Mouse (Mus musculus) frontal cortex, postnatal 10 days (tissue): ENCODE measurements around the gene Nexn.
"Not testable (repeated sequence)": the region's sequence is repeated elsewhere in the genome, so short reads cannot be mapped to it uniquely, and the experiment has no call there.

Source experiments
- DNase-seq, 2 experiments: peaks; one replicate each; pipeline ENCODE4 v3.0.0; 2022; ENCODE audit warnings: low spot score in 2 of 2, mixed read lengths in 1 of 2

Gene Nexn

DNA sequence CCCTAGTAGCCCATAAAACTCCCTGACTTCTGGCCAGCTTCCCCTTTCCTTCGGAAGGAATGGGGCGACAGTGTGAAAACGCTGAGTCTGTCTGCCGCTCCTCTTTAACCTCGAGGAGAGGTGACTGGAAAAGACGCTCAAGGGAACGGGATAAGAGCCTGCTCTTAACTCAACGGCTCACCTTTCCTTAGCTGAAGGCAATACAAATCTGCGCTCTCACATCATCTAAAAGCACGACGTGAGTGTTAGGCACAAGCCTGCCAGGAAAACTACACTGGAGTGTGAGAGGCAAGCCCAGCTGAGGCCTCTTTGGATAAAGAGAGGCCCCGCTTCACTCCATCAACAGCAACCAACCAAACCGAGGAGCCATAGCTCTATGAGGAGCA lies at the start of gene Nexn:
Gene Nexn, minus strand, starts transcription at position 315 of the 386 bp plus-strand sequence.
- no peak for DNase-seq

DNA sequence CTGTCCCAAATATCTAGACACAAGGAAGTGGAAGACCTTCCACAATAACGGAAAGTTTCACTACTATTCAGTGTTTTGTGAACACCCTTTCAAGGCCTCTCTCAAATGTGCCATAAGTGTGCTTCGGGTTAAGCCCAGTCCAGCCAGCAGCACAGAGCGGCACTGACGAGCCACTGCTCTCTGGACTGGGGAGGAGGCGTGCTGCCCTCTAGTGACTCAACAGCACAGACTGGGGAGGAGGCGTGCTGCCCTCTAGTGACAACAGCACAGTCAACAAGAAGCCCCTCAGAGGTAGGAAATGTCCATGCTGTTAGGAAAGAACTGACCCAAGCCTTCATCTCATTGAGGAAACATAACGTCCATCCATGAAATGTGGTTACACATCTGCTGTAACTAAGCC lies 49.5 kb upstream of the Nexn start:
- DNase-seq, result peak; percentile 36 to 54

- not testable (repeated sequence) for DNase-seq
These were observed 48.5 kb upstream of the Nexn start for GRCm38 (mm10) chr3:152314666-152315065.

DNA sequence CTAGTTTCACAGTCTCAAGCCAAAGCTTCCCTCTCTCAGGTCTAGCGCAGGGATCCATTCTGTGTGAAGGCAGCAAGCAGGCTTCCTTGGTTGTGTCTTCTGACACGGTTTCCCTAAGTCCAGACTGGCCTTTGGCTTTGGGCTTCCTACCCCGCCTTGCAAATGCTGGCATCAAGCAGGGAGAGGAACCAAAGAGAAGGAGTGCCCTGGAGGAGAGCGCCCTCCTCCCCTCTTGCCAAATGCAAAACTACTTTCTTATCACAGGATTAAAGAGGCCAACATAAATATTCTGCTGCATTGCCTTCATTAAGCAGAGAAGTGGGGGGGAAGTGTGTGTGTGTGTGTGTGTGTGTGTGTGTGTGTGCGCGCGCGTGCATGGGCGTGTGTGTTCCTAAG lies 43.1 kb upstream of the Nexn start:
- DNase-seq, result no peak

- DNase-seq, result no peak
These were observed 42.5 kb upstream of the Nexn start for GRCm38 (mm10) chr3:152308485-152309249.

- no peak for DNase-seq
These were observed 39.8 kb upstream of the Nexn start for GRCm38 (mm10) chr3:152305971-152306370.

DNA sequence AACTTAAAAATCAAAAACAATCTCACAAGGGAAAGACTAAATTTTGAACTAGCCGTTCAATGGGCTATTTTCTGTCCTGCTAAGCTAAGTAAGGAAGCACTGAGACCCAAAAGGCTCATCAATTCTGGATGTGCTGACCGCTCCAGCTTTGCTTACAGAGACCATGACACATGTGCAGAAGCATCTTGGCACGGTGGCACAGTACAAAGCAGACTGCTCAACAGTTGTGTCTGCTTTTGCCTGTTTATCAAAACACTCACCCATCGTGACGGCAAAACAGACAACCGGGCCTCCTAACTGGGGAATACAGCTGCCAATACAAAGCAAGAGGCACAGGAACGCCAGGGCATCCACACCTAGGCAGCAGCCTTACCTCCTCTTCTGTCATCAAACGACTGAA lies 38.9 kb upstream of the Nexn start:
- DNase-seq, result no peak

- DNase-seq, result no peak
These were observed 38.1 kb upstream of the Nexn start for GRCm38 (mm10) chr3:152304093-152304815.

GRCm38 (mm10) chr3:152302991-152303390 lies 36.8 kb upstream of the Nexn start:
- DNase-seq, result no peak

DNA sequence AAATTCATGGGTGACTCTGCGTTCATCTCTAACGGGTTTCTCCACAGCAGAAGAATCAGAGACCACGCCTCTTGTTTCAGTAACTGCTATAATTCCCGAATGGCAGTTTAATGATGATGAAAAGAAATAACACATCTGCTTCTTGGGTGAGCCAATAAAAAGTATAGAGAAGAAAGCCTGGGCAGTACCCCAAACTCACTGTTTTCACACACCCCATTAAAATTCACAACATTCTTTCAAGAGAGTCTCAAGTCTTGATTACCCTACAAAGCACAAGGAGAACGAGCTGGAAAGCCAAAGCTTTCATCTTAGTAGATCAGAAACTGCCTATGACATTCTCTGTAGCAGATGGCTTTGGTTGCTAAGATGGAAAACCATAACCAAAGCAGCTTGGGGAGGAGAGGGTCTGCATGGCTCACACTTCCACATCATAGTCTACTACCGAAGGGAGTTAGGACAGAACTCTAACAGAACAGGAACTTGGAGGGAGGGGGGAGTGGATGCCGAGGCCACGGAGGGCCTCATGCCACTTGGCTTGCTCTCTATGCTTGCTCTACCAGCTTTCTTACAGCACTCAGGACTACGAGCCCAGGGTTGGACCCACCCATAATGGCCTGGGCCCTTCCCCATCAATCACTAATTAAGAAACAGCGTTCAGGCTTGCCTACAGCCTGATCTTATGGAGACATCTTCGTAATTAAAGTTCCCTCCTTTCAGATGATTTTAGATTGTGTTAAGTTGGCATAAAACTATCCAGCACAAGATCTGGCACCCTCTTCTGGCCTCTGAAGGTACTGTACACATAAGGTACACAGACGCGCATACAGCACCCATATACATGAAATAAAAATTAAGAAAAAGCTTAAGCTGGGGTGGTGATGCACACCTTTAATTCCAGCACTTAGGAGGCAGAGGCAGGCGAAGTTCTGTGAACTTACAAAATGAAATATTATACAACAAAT lies 34.5 kb upstream of the Nexn start:
- no peak for DNase-seq

DNA sequence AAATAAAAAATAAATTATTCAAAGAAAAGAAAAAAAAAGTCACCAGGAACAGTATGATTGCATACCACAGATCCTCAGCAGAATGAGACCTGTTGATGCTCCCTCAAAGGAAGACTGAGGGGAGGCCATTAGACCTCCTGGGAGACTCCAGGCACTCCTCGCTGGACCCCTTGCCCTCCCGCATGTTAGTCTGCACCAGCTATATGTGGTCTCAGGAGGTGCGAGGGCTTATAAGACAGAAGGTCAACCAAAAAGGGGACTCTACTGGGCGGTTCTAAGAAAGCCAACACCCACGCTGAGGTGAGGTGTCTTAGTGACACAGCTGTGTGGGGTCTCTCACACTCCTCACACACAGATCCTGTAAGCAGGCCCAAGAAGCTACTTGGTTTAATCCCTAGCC lies 29.7 kb upstream of the Nexn start:
- DNase-seq, result no peak

DNA sequence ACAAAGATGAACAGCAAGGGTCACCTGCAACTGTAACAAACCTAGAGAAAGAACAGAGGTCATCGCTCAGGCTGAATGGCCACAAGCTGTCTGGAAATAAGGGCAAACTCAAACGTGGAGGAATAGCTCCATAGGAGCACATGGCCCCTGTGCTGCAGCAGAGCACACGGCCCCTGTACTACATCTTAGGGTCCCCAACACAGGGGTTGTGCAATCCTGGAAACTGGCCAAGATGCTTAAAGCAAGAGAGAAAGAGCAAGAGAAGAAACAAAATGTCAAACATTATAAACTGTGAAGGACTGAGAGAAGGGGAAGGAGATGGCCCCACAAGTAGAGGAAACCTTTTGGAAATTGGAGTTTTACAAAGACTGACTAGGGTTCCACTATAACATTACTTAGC lies 28.2 kb upstream of the Nexn start:
- DNase-seq, result no peak

DNA sequence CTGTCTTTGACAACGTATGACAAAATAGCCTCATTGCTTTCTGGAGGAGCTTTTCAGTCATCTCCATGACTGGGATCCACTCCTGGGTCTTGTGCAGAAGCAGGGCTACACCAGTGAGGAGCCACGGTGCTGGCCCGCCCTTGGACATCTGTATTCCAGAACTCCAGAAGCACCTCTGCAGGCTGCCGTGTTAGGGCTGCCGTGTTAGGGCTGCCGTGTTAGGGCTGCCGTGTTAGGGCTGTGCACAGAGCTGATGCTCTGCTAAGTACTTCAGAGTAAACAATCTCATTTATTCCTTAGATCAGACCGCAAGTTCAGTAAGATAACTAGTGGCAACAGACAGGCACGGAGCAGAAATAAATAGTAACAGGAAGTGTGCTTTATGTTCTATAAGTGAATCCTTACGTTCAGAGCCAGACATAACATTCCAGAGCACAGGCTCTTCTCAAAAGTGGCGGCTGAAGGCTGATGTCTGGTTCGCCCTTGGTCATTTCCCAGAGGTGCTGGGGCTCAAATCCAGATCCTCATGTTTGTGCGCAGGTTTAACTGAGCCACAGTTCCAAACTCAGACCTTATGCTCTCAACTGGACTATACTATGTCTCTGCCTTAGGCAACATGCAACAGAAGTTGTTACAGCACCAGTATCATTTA lies 27.5 kb upstream of the Nexn start:
- no peak for DNase-seq

GRCm38 (mm10) chr3:152291895-152292294 lies 25.7 kb upstream of the Nexn start:
- no peak for DNase-seq

- DNase-seq, result no peak
These were observed 24.1 kb upstream of the Nexn start for GRCm38 (mm10) chr3:152290175-152290798.

GRCm38 (mm10) chr3:152288740-152289139 lies 22.6 kb upstream of the Nexn start:
- DNase-seq, result no peak

- no peak for DNase-seq
These were observed 22.1 kb upstream of the Nexn start for GRCm38 (mm10) chr3:152288276-152288675.

DNA sequence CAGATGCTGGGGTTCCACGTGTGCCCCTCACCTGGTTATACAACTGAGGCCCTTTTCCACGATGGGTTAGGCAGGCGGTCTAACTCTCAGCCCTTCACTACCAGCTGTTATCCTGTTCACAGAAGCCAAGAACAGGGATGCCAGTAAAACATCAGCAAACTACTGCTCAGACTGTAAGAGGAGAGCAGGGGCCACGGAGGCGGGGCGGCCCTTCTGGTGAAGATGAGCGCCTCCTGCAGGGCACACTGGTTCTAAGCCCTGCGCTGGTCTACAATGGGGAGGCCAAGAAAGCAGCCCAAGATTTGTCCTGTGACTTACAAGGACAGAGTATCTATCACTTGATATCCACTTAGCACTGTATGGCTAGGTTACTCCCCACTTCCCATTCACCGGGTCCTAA lies 21.7 kb upstream of the Nexn start:
- DNase-seq, result no peak

DNA sequence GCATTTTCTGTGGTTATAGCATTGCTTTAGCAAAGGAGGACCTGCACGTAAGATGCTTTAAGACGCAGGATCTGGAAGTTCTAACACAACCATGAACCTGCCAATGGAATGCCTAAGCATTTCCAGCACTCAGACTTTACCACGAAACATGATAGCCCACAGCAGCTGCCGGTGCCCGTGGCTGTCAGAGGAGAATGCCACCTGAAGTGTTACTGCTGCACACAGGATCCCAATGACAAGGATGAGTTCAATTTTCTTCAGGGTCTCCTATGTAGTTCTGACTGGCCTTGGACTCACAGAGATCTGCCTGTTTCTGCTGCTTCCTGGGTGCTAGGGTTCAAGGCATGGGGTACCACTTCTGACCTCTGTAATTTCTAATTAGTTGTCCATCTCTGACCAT lies 18.6 kb upstream of the Nexn start:
- DNase-seq, result no peak

DNA sequence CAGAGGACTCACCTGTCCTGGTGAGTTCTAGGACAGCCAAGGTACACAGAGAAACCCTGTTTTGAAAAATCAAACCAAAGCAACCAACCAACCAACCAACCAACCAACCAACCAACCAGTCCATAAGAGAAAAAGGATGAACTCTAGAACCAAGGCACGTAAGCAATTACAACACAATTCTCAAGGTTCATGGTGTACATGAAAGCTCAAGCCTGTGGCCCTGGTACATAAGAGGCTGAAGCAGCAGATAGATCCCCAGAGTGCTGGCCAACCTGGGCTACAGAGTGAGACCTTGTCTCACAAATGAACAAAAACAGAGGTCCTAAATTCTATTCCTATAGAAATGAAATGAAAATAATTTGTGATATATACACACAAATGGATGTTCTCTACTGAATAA lies 18.2 kb upstream of the Nexn start:
- no peak for DNase-seq

DNA sequence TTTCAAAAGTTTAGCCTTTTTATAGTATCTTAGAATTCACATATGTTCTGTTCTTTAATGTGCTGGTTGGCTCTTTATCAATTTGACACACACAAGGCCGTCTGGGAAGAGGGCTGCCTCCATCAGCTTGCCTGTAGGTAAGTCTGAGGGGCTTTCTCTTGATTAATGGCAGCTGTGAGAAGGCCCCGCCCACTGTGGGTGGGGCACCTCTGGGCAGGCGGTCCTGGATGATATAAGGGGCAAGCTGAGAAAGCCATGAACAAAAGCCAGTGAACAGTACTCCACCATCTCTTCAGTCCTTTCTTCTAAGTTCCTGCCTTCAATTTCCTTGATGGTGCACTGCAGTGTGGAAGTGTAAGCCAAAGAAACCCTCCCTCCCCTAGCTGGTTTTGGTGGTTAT lies 16.0 kb upstream of the Nexn start:
- DNase-seq, result no peak
